Mouse (Mus musculus) cerebellum, postnatal 25 days (tissue): ENCODE data around the gene Sccpdh.
"Not testable (repeated sequence)": the region's sequence is repeated elsewhere in the genome, so short reads cannot be mapped to it uniquely, and the experiment has no call there.

ENCODE experiments used
- DNase-seq, 2 experiments: peaks; one replicate each; pipeline ENCODE4 v3.0.0; 2021; ENCODE audit warnings: mixed read lengths in 2 of 2

The Sccpdh gene

GRCm38 (mm10) chr1:179668836-179669537 lies 977 bp downstream of the Sccpdh start:
- DNase-seq = peak in 1 of 2 experiments; percentile 16

GRCm38 (mm10) chr1:179674355-179674754 lies 6.3 kb downstream of the Sccpdh start:
- no peak for DNase-seq

- DNase-seq = no peak
Observed at GRCm38 (mm10) chr1:179677031-179677430, 9.0 kb downstream of the Sccpdh start.

GRCm38 (mm10) chr1:179679326-179679725 lies 11.3 kb downstream of the Sccpdh start:
- no peak for DNase-seq

- not testable (repeated sequence) for DNase-seq
Observed at GRCm38 (mm10) chr1:179682753-179683152, 14.7 kb downstream of the Sccpdh start.

GRCm38 (mm10) chr1:179686348-179686747 lies 18.3 kb downstream of the Sccpdh start:
- no peak for DNase-seq

GRCm38 (mm10) chr1:179686781-179687180 lies 18.8 kb downstream of the Sccpdh start:
- no peak for DNase-seq

- DNase-seq = no peak
Observed at GRCm38 (mm10) chr1:179687305-179687704, 19.3 kb downstream of the Sccpdh start.

GRCm38 (mm10) chr1:179687966-179688365 lies 20.0 kb downstream of the Sccpdh start:
- peak; percentile 70 to 78 for DNase-seq

- DNase-seq = no peak
Observed at GRCm38 (mm10) chr1:179688415-179688814, 20.4 kb downstream of the Sccpdh start.

GRCm38 (mm10) chr1:179688914-179689313 lies 20.9 kb downstream of the Sccpdh start:
- no peak for DNase-seq

GRCm38 (mm10) chr1:179689479-179689878 lies 21.5 kb downstream of the Sccpdh start:
- no peak for DNase-seq

GRCm38 (mm10) chr1:179704150-179704549 lies 36.1 kb downstream of the Sccpdh start:
- DNase-seq = no peak

GRCm38 (mm10) chr1:179705154-179705553 lies 37.1 kb downstream of the Sccpdh start:
- DNase-seq = peak in 1 of 2 experiments; percentile 33

- DNase-seq = peak; percentile 52 to 65
Observed at GRCm38 (mm10) chr1:179709390-179709789, 41.4 kb downstream of the Sccpdh start.

GRCm38 (mm10) chr1:179710739-179711138 lies 42.7 kb downstream of the Sccpdh start:
- DNase-seq = no peak

- no peak for DNase-seq
Observed at GRCm38 (mm10) chr1:179712658-179713057, 44.6 kb downstream of the Sccpdh start.

GRCm38 (mm10) chr1:179713367-179713766 lies 45.4 kb downstream of the Sccpdh start:
- DNase-seq = no peak

GRCm38 (mm10) chr1:179715289-179715688 lies 47.3 kb downstream of the Sccpdh start:
- not testable (repeated sequence) for DNase-seq

- no peak for DNase-seq
Observed at GRCm38 (mm10) chr1:179715786-179716185, 47.8 kb downstream of the Sccpdh start.

GRCm38 (mm10) chr1:179722811-179723469 lies 54.9 kb downstream of the Sccpdh start:
- no peak for DNase-seq

GRCm38 (mm10) chr1:179728661-179729060 lies 60.7 kb downstream of the Sccpdh start:
- DNase-seq = no peak

GRCm38 (mm10) chr1:179731391-179731790 lies 63.4 kb downstream of the Sccpdh start:
- no peak for DNase-seq
